Mouse (Mus musculus): ENCODE data around the gene Tmem231.

Tmem231 gene

DNA sequence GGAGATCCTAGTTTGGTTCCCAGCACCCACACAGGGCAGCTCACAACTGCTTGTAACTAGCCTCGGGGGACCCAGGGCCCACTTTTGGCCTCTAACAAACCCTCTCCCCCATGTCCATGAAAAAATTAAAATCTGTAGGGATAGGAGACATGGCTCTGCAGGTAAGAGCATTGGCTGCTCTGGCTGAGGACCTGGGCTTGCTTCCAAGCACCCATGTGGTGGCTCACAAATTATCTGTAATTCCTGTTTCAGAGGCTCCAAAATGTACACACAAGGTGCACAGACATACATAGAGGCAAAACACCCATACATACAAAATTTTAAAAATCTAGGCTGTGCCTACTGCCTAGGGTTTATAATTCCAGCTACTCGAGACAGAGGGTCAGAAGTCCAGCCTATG lies 23.6 kb upstream of the Tmem231 start:
- H3K36me3 ChIP-seq (ENCODE audit: insufficient read depth, low read length) = peaks cover 86% of the 10 kb centered on the region
- H3K4me3 ChIP-seq (replicated peaks; ENCODE audit: low read length) = no peak overlapping the region
- H3K4me1 ChIP-seq (replicated peaks; ENCODE audit: low read depth, low read length) = peaks cover 41% of the 10 kb centered on the region
- H3K9me3 ChIP-seq (ENCODE audit: low read length) = no peaks in the 10 kb centered on the region
- H3K27me3 ChIP-seq (ENCODE audit: insufficient read depth, low read length) = no peaks in the 10 kb centered on the region
- TF ChIP-seq POU5F1 (IDR thresholded peaks at IDR 0.05; ENCODE audit: borderline replicate concordance, low read length) (no peak), CTCF (conservative IDR thresholded peaks at IDR 0.05; ENCODE audit: low read length) (no peak), NANOG (IDR thresholded peaks at IDR 0.05; ENCODE audit: borderline replicate concordance, low read length) (no peak)

DNA sequence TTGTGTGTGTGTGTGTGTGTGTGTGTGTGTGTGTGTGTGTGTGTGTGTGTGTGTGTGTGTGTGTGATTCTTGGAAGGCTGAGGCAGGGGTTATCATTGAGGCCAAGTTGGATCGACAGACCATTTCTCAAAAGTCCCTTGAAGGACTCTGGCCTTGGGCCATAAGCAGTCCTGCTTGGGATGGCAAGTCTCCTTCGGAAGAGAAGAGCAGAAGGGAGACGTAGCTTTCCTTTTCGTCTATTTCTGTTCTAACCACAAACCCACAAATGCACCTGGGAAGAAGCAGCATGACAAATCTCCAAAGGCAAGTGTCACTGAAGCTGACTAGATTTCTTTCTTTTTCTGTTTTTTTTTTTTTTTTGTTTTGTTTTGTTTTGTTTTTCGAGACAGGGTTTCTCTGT lies 22.2 kb upstream of the Tmem231 start:
- TF ChIP-seq CTCF (conservative IDR thresholded peaks at IDR 0.05; ENCODE audit: low read length) = no peak
- TF ChIP-seq NANOG (IDR thresholded peaks at IDR 0.05; ENCODE audit: borderline replicate concordance, low read length) = no peak
- no peak for TF ChIP-seq POU5F1 (IDR thresholded peaks at IDR 0.05; ENCODE audit: borderline replicate concordance, low read length)
- Histone ChIP-seq H3K4me3 (replicated peaks; ENCODE audit: low read length) (no peak overlapping the region), H3K9me3 (ENCODE audit: low read length) (no peaks in the 10 kb centered on the region)

DNA sequence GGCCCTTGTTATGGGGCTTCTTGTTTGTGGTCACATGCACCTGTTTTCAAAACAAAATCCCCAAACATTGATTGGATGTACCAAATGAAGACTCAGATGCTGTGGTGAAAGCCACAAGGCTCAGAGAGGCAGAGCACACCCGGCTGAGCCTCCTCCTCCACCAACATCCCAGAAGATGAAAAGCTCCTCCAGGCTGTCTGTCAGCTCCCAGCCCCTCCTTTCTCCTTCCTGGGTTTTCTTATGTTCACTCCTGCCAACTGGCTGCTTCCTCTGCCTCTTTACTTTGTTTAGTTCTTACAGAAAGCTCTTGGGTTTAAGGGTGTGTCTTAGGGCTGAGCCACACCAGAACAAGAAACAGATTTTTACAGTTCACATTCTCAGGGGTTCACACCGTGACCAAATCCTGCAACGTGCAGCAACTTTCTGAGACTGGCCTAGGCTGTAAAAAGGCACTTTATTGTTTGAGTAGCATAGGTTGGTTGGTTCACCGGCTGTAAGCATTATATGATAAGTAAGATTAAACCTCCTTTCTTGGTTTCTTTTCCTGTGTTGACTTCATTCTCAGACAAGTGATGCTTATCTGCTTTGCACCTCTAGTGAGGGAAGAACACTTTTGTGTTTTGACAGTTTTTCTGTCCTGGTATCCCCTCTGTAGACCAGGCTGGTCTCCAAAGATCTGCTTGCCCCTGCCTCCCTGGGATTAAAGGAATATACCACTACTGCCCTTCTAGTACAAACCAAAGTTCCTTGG lies 21.3 kb upstream of the Tmem231 start:
- H3K36me3 ChIP-seq (ENCODE audit: insufficient read depth, low read length) = peaks cover 90% of the 10 kb centered on the region
- no peak for TF ChIP-seq NANOG (IDR thresholded peaks at IDR 0.05; ENCODE audit: borderline replicate concordance, low read length)
- no peak for TF ChIP-seq CTCF (conservative IDR thresholded peaks at IDR 0.05; ENCODE audit: low read length)
- no peak for TF ChIP-seq POU5F1 (IDR thresholded peaks at IDR 0.05; ENCODE audit: borderline replicate concordance, low read length)
- no peaks in the 10 kb centered on the region for H3K27me3 ChIP-seq (ENCODE audit: insufficient read depth, low read length)
- H3K4me3 ChIP-seq (replicated peaks; ENCODE audit: low read length) = no peak overlapping the region
- H3K9me3 ChIP-seq (ENCODE audit: low read length) = no peaks in the 10 kb centered on the region
- peaks cover 38% of the 10 kb centered on the region for H3K4me1 ChIP-seq (replicated peaks; ENCODE audit: low read depth, low read length)

More for the DNA sequence above, 22.2 kb upstream of the Tmem231 start:
- Histone ChIP-seq H3K27me3 (ENCODE audit: insufficient read depth, low read length) (no peaks in the 10 kb centered on the region), H3K36me3 (ENCODE audit: insufficient read depth, low read length) (peaks cover 92% of the 10 kb centered on the region), H3K4me1 (replicated peaks; ENCODE audit: low read depth, low read length) (peaks cover 39% of the 10 kb centered on the region)

DNA sequence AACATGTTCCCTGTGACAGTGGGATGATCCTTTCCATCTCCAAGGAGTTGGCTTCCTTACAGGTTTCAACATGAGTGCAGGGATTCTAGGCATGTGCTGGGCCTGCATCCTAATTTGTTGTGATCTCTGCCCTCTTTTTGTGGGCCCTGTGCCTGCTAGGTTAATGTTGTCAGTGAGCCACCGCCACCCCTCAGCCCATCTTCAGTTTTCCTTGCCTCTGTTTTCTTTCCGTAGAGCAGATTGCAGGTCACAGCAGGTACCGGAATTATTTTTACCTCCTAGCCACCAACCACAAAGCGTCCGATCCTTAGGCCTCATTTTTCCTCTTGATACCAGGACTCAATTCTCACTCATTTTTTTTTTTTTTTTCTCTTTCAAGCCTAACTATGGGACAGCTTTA lies 18.3 kb upstream of the Tmem231 start:
- peaks cover 90% of the 10 kb centered on the region for H3K36me3 ChIP-seq (ENCODE audit: insufficient read depth, low read length)
- no peaks in the 10 kb centered on the region for H3K9me3 ChIP-seq (ENCODE audit: low read length)
- H3K4me1 ChIP-seq (replicated peaks; ENCODE audit: low read depth, low read length) = peaks cover 57% of the 10 kb centered on the region
- TF ChIP-seq POU5F1 (IDR thresholded peaks at IDR 0.05; ENCODE audit: borderline replicate concordance, low read length) = no peak
- TF ChIP-seq NANOG (IDR thresholded peaks at IDR 0.05; ENCODE audit: borderline replicate concordance, low read length) = no peak
- no peak for TF ChIP-seq CTCF (conservative IDR thresholded peaks at IDR 0.05; ENCODE audit: low read length)
- H3K27me3 ChIP-seq (ENCODE audit: insufficient read depth, low read length) = no peaks in the 10 kb centered on the region
- H3K4me3 ChIP-seq (replicated peaks; ENCODE audit: low read length) = no peak overlapping the region

DNA sequence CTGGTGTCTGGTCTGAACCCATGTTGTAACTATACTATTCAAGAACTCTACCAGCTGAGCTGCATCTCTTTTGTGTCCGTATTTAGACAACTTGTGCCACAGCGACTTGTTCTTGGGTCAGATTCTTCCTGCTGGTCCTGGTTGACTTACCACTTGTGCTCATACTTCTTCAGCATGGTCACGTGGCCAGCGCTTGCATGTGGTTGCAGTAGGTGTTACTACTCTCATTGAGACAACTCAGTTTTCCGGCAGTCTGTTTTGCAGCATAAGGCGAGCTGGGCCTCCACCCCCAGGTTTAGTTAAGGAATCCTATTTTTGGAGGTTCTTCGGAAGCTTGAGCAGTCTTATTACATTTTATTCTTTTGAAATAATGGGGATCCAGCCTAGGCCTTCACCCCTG lies 17.6 kb upstream of the Tmem231 start:
- TF ChIP-seq POU5F1 (IDR thresholded peaks at IDR 0.05; ENCODE audit: borderline replicate concordance, low read length) (no peak), CTCF (conservative IDR thresholded peaks at IDR 0.05; ENCODE audit: low read length) (no peak), NANOG (IDR thresholded peaks at IDR 0.05; ENCODE audit: borderline replicate concordance, low read length) (no peak)
- peaks cover 90% of the 10 kb centered on the region for H3K36me3 ChIP-seq (ENCODE audit: insufficient read depth, low read length)
- no peaks in the 10 kb centered on the region for H3K27me3 ChIP-seq (ENCODE audit: insufficient read depth, low read length)
- H3K4me1 ChIP-seq (replicated peaks; ENCODE audit: low read depth, low read length) = peaks cover 63% of the 10 kb centered on the region
- no peak overlapping the region for H3K4me3 ChIP-seq (replicated peaks; ENCODE audit: low read length)
- no peaks in the 10 kb centered on the region for H3K9me3 ChIP-seq (ENCODE audit: low read length)

DNA sequence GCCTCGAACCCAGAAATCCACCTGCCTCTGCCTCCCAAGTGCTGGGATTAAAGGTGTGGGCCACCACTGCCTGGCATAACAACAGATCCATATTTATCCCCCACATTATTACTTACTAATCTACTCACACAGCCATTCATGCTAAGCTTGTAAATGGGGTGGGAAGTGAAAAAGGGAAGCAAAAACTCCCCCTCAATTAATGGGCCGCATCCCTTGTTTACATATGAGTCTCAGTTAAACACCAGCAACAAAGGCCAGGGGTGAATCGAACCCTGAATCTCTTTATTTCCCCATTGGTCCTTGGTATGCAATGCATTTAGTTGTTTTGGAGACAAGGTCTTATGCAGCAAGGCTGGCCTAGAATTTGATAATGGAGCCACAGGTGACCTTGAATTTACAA lies 17.2 kb upstream of the Tmem231 start:
- no peak for TF ChIP-seq NANOG (IDR thresholded peaks at IDR 0.05; ENCODE audit: borderline replicate concordance, low read length)
- TF ChIP-seq CTCF (conservative IDR thresholded peaks at IDR 0.05; ENCODE audit: low read length) = no peak
- peaks cover 68% of the 10 kb centered on the region for H3K4me1 ChIP-seq (replicated peaks; ENCODE audit: low read depth, low read length)
- peaks cover 90% of the 10 kb centered on the region for H3K36me3 ChIP-seq (ENCODE audit: insufficient read depth, low read length)
- H3K9me3 ChIP-seq (ENCODE audit: low read length) = no peaks in the 10 kb centered on the region
- H3K27me3 ChIP-seq (ENCODE audit: insufficient read depth, low read length) = no peaks in the 10 kb centered on the region
- no peak overlapping the region for H3K4me3 ChIP-seq (replicated peaks; ENCODE audit: low read length)

DNA sequence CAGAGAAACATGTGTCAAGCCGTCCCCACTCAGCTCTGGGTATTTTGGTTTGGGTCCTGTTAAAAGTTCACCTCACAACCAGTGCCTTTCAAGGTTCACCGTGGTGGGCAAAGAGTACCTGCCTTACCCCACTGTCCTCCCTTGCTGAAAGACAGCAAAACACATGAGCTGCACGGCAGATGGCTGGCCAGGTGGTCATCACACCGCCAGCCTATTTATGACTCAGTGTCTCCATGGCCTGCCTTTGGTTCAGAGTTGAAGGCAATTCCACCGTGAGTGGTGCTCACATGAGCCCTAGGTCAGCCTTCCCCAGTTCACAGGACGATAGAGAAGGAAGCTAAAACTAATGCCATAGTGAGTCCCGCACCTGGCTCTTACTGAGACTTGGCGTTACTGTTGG lies 14.3 kb upstream of the Tmem231 start:
- Histone ChIP-seq H3K27me3 (ENCODE audit: insufficient read depth, low read length) (no peaks in the 10 kb centered on the region), H3K4me1 (replicated peaks; ENCODE audit: low read depth, low read length) (peaks cover 83% of the 10 kb centered on the region), H3K9me3 (ENCODE audit: low read length) (no peaks in the 10 kb centered on the region), H3K4me3 (replicated peaks; ENCODE audit: low read length) (no peak overlapping the region), H3K36me3 (ENCODE audit: insufficient read depth, low read length) (peaks cover 92% of the 10 kb centered on the region)
- TF ChIP-seq POU5F1 (IDR thresholded peaks at IDR 0.05; ENCODE audit: borderline replicate concordance, low read length) (no peak), CTCF (conservative IDR thresholded peaks at IDR 0.05; ENCODE audit: low read length) (no peak), NANOG (IDR thresholded peaks at IDR 0.05; ENCODE audit: borderline replicate concordance, low read length) (no peak)

DNA sequence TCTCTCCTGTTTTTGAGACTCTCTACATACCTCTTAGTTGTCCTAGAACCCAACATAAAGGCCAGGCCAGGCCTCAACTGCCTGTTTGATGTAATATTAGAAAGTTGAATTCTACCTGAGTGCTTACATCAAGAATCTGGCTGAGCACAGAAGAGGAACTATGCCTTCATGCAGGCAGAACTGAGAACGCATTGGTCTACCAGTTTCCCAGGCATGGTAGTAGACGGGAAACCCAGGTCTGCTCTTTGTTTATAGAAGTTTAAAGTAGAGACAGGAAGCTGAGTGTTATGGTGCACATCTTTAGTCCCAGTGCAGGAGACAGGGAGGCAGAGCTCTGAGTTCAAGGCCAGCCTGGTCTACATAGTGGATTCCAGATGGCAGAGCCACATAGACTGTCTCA lies 13.5 kb upstream of the Tmem231 start:
- H3K27me3 ChIP-seq (ENCODE audit: insufficient read depth, low read length) = no peaks in the 10 kb centered on the region
- H3K9me3 ChIP-seq (ENCODE audit: low read length) = no peaks in the 10 kb centered on the region
- peaks cover 94% of the 10 kb centered on the region for H3K36me3 ChIP-seq (ENCODE audit: insufficient read depth, low read length)
- peaks cover 91% of the 10 kb centered on the region for H3K4me1 ChIP-seq (replicated peaks; ENCODE audit: low read depth, low read length)
- no peak for TF ChIP-seq NANOG (IDR thresholded peaks at IDR 0.05; ENCODE audit: borderline replicate concordance, low read length)
- TF ChIP-seq POU5F1 (IDR thresholded peaks at IDR 0.05; ENCODE audit: borderline replicate concordance, low read length) = no peak
- no peak for TF ChIP-seq CTCF (conservative IDR thresholded peaks at IDR 0.05; ENCODE audit: low read length)
- no peak overlapping the region for H3K4me3 ChIP-seq (replicated peaks; ENCODE audit: low read length)

DNA sequence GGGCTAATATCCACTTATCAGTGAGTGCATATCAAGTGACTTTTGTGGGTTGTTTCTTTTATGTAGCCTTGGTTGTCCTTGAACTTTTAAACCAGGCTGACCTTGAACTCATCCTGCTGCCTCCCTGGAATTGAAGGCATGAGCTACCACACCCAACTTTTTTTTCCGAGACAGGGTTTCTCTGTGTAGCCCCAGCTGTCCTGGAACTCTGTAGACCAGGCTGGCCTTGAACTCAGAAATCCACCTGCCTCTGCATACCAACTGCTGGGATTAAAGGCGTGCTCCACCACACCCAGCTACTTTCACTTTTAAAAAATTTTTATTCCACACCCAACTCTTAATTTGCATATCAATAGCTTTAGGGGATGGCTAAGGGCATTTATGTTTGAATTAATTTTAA lies 9.9 kb upstream of the Tmem231 start:
- H3K27me3 ChIP-seq (ENCODE audit: insufficient read depth, low read length) = no peaks in the 10 kb centered on the region
- peaks cover 70% of the 10 kb centered on the region for H3K36me3 ChIP-seq (ENCODE audit: insufficient read depth, low read length)
- H3K4me1 ChIP-seq (replicated peaks; ENCODE audit: low read depth, low read length) = peaks cover 90% of the 10 kb centered on the region
- TF ChIP-seq NANOG (IDR thresholded peaks at IDR 0.05; ENCODE audit: borderline replicate concordance, low read length) = no peak
- TF ChIP-seq CTCF (conservative IDR thresholded peaks at IDR 0.05; ENCODE audit: low read length) = no peak
- TF ChIP-seq POU5F1 (IDR thresholded peaks at IDR 0.05; ENCODE audit: borderline replicate concordance, low read length) = peak; percentile 37; the same call in 1 of the 2 replicates
- no peaks in the 10 kb centered on the region for H3K9me3 ChIP-seq (ENCODE audit: low read length)
- H3K4me3 ChIP-seq (replicated peaks; ENCODE audit: low read length) = peak overlapping the region; percentile 52

Data from E14TG2a.4 (cell line).